Mouse (Mus musculus) thymus, postnatal 25 days (tissue): ENCODE results near the gene Cntfr.
A peak's percentile ranks its signal among the peaks of the same experiment; 100 is the strongest.

Source experiments
- DNase-seq: peaks from one replicate; pipeline ENCODE4 v3.0.0; 2022

Gene Cntfr

DNA sequence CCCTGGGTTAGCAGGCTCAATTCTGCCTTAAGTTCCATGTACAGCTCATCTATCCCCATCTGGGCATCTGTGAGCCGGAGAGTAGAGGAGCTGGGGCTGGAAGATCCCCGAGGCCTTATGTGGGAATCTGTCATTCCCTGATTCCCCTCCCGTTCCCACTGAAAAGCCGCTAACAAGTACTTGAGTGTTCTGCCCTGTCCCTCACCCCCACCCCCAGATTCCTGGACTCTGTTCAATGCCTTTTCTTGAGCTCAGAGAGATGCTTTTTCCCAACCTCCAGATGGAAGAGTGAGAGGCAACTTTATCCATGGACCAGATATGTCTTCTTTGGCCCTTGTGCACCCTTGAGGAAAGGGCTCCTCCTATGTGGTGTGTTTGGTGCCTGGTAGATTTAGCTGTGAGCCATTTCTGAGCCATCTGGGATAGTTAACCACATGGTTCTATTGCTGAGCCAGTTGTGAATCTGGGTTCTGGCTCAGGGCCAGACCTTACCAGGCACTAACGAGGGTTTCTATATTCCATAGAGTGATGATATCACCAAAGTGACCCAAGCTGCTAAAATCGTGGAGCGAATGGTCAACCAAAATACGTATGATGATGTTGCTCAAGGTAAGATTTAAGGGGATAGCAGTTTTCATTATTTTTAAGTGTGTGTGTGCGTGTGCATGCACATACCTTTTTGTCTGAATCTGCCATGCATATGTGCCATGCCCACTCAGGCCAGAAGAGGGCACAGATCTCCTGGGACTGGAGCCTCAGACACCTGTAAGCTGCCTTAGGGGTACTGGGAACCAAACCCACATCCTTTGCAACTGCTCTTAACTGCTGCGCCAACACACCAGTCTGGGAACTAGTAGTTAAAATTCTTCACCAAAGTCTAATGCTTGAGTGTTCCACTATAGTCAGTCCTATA lies 87.0 kb downstream of the Cntfr start:
- DNase-seq: peak; percentile 43
